Mouse (Mus musculus): ENCODE data around the gene Gpc5.

- no peak for TF ChIP-seq CTCF (IDR thresholded peaks at IDR 0.05; ENCODE audit: insufficient read depth, low read depth, low read length)
- TF ChIP-seq POLR2A (IDR thresholded peaks at IDR 0.05; ENCODE audit: insufficient read depth, low read depth, low read length), result no peak
These were observed 393.1 kb downstream of the Gpc5 start for GRCm38 (mm10) chr14:115485090-115485489.

Data from olfactory bulb, adult 2 months (tissue).